ENCODE assay signal across 8 mouse cellular contexts in genomic region chr7:25284766-25285165, GRCm38 (mm10). TPM values are rescaled to one million over a fixed set of nuclear protein-coding genes. Genes with fewer than 3 reads are reported as not detected.
A peak's percentile ranks its signal among the peaks of the same experiment; 100 is the strongest.
DNase-seq lines count a peak whose midpoint lies in the region; ATAC-seq lines count a peak whose summit lies in the region.
"Had no signal": no experiment of that assay in that cellular context is flagged by ENCODE, and none has a peak within 500 bp of the region (broad histone marks: within the 10 kb centered on the region; RNA-seq: fewer than 3 reads in every experiment).

No protein-coding gene starts in this region.

- 65% methylated on average over 5 of the region's 5 CpGs for WGBS in kidney, embryonic 16.5 days
- WGBS in forebrain, embryonic 15.5 days, result 50% methylated on average over 5 of the region's 5 CpGs
- 90% methylated on average over 5 of the region's 5 CpGs for WGBS in midbrain, embryonic 11.5 days

- H3K9ac ChIP-seq in kidney, embryonic 16.5 days (replicated peaks; ENCODE audit: low read length), result 0 out of 2 replicates have a peak overlapping the region, but pooled peaks have one; percentile 5
- H3K9ac ChIP-seq in forebrain, embryonic 15.5 days (replicated peaks), result 0 out of 2 replicates have a peak overlapping the region, but pooled peaks have one; percentile 76
- H3K9ac ChIP-seq in midbrain, embryonic 11.5 days (ENCODE audit: low read length), result no peak overlapping the region

- H3K4me1 ChIP-seq in kidney, embryonic 16.5 days (ENCODE audit: insufficient read depth, low read length), result peaks cover 42% of the 10 kb centered on the region
- peaks cover 48% of the 10 kb centered on the region for H3K4me1 ChIP-seq in forebrain, embryonic 15.5 days
- H3K4me1 ChIP-seq in midbrain, embryonic 11.5 days (ENCODE audit: control insufficient read depth, insufficient read depth, low read length), result peaks cover 40% of the 10 kb centered on the region

- no peaks in the 10 kb centered on the region for H3K27me3 ChIP-seq in kidney, embryonic 16.5 days (ENCODE audit: insufficient read depth, low read length)
- H3K27me3 ChIP-seq in forebrain, embryonic 15.5 days, result no peaks in the 10 kb centered on the region
- H3K27me3 ChIP-seq in midbrain, embryonic 11.5 days (ENCODE audit: control insufficient read depth, insufficient read depth, low read length), result no peaks in the 10 kb centered on the region

- peaks cover 4% of the 10 kb centered on the region; the same call in 1 of the 2 replicates for H3K9me3 ChIP-seq in kidney, embryonic 16.5 days (ENCODE audit: low read length)
- H3K9me3 ChIP-seq in forebrain, embryonic 15.5 days, result no peaks in the 10 kb centered on the region
- peaks cover under 1% of the 10 kb centered on the region; the same call in 1 of the 2 replicates for H3K9me3 ChIP-seq in midbrain, embryonic 11.5 days (ENCODE audit: control insufficient read depth, low read length)

- H3K4me2 ChIP-seq in kidney, embryonic 16.5 days (replicated peaks; ENCODE audit: low read depth, low read length), result peak overlapping the region; percentile 79
- H3K4me2 ChIP-seq in forebrain, embryonic 15.5 days (replicated peaks), result peak overlapping the region; percentile 68
- no peak overlapping the region; the same call in 1 of the 2 replicates for H3K4me2 ChIP-seq in midbrain, embryonic 11.5 days

- H3K4me3 ChIP-seq in kidney, embryonic 16.5 days (ENCODE audit: low read length), result no peak overlapping the region
- H3K4me3 ChIP-seq in forebrain, embryonic 15.5 days, result peak overlapping the region; percentile 70
- 0 out of 2 replicates have a peak overlapping the region, but pooled peaks have one; percentile 3 for H3K4me3 ChIP-seq in midbrain, embryonic 11.5 days (ENCODE audit: low read depth, low read length)

- H3K36me3 ChIP-seq in kidney, embryonic 16.5 days (ENCODE audit: insufficient read depth, low read length), result peaks cover 50% of the 10 kb centered on the region
- peaks cover 52% of the 10 kb centered on the region for H3K36me3 ChIP-seq in forebrain, embryonic 15.5 days
- peaks cover 38% of the 10 kb centered on the region for H3K36me3 ChIP-seq in midbrain, embryonic 11.5 days (ENCODE audit: control insufficient read depth, insufficient read depth, low read length)

- H3K27ac ChIP-seq in kidney, embryonic 16.5 days (ENCODE audit: low read length), result no peak overlapping the region
- peak overlapping the region; percentile 100; the same call in 1 of the 2 replicates for H3K27ac ChIP-seq in forebrain, embryonic 15.5 days (replicated peaks)
- no peak overlapping the region for H3K27ac ChIP-seq in midbrain, embryonic 11.5 days (ENCODE audit: low read depth, low read length)

- no peak for DNase-seq in kidney, postnatal 14 days
- DNase-seq in cerebellum, postnatal 25 days, result peak; percentile 39 to 67
- no peak for DNase-seq in midbrain, embryonic 11.5 days (ENCODE audit: low spot score, missing footprints)
- DNase-seq in thymus, postnatal 10 days (ENCODE audit: low spot score in 2 of 2), result no peak
- DNase-seq in ovary, adult 18-20 months (ENCODE audit: low spot score), result no peak
- DNase-seq: lung, adult 2 months had no signal

- ATAC-seq in kidney, embryonic 16.5 days (ENCODE audit: low FRiP score, low TSS enrichment), result no peak
- no peak for ATAC-seq in forebrain, embryonic 15.5 days (replicated peaks)
- no peak for ATAC-seq in midbrain, embryonic 11.5 days (ENCODE audit: low FRiP score)

RNA-seq across cellular contexts. Expression of gene Pafah1b3, which starts 13.0 kb away (rescaled TPM):
- 197 and 199 TPM in 2 replicates for polyA plus RNA-seq in kidney, embryonic 16.5 days (2015; fragmentation: Nextera tagmentation; extraction: Ambion mirVana)
- 521 and 550 TPM in 2 replicates for polyA plus RNA-seq in forebrain, embryonic 15.5 days (2015; fragmentation: Nextera tagmentation; extraction: Ambion mirVana)
- polyA plus RNA-seq in midbrain, embryonic 11.5 days (2014; fragmentation: Nextera tagmentation; extraction: Ambion mirVana), result 306 and 332 TPM in 2 replicates

RNA-seq across cellular contexts. Expression of gene Prr19, which starts 16.4 kb away (rescaled TPM):
- 0.84 and 0.98 TPM in 2 replicates for polyA plus RNA-seq in kidney, embryonic 16.5 days (2015; fragmentation: Nextera tagmentation; extraction: Ambion mirVana)
- 1.6 and 2.1 TPM in 2 replicates for polyA plus RNA-seq in forebrain, embryonic 15.5 days (2015; fragmentation: Nextera tagmentation; extraction: Ambion mirVana)
- polyA plus RNA-seq in midbrain, embryonic 11.5 days (2014; fragmentation: Nextera tagmentation; extraction: Ambion mirVana), result 1.1 and 1.2 TPM in 2 replicates
- polyA plus RNA-seq: lung, adult 2 months had no signal

RNA-seq across cellular contexts. Expression of gene Cic, which starts 17.3 kb away (rescaled TPM):
- polyA plus RNA-seq in kidney, embryonic 16.5 days (2015; fragmentation: Nextera tagmentation; extraction: Ambion mirVana), result 28.9 and 30.8 TPM in 2 replicates
- polyA plus RNA-seq in forebrain, embryonic 15.5 days (2015; fragmentation: Nextera tagmentation; extraction: Ambion mirVana), result 53.2 and 54.4 TPM in 2 replicates
- 25.5 and 29.7 TPM in 2 replicates for polyA plus RNA-seq in midbrain, embryonic 11.5 days (2014; fragmentation: Nextera tagmentation; extraction: Ambion mirVana)

RNA-seq across cellular contexts. Expression of gene Tmem145, which starts 21.1 kb away (rescaled TPM):
- polyA plus RNA-seq in kidney, embryonic 16.5 days (2015; fragmentation: Nextera tagmentation; extraction: Ambion mirVana), result 0.10 and 0.67 TPM in 2 replicates
- 30.9 and 32.3 TPM in 2 replicates for polyA plus RNA-seq in forebrain, embryonic 15.5 days (2015; fragmentation: Nextera tagmentation; extraction: Ambion mirVana)
- polyA plus RNA-seq in midbrain, embryonic 11.5 days (2014; fragmentation: Nextera tagmentation; extraction: Ambion mirVana), result 7.2 and 7.7 TPM in 2 replicates
- polyA plus RNA-seq: lung, adult 2 months had no signal

RNA-seq across cellular contexts. Expression of gene Megf8, which starts 32.2 kb away (rescaled TPM):
- 16.9 and 18.2 TPM in 2 replicates for polyA plus RNA-seq in kidney, embryonic 16.5 days (2015; fragmentation: Nextera tagmentation; extraction: Ambion mirVana)
- polyA plus RNA-seq in forebrain, embryonic 15.5 days (2015; fragmentation: Nextera tagmentation; extraction: Ambion mirVana), result 22.3 and 23.3 TPM in 2 replicates
- 9.1 and 10.3 TPM in 2 replicates for polyA plus RNA-seq in midbrain, embryonic 11.5 days (2014; fragmentation: Nextera tagmentation; extraction: Ambion mirVana)

Comparison
In these comparisons a context has a peak if more than half of its experiments do, and no peak if none do; other contexts are left out.
1. DNase-seq: peak in cerebellum, postnatal 25 days (2 of 2); none in kidney, postnatal 14 days (single experiment), midbrain, embryonic 11.5 days (single experiment), thymus, postnatal 10 days (0 of 2) and ovary, adult 18-20 months (single experiment).